Mouse (Mus musculus): ENCODE measurements around the gene Lrp4. TPM values are rescaled to one million over a fixed set of nuclear protein-coding genes. Genes with fewer than 3 reads are reported as not detected.

Gene Lrp4
- polyA plus RNA-seq, 1 experiment from 2014 or later, result 4.5 TPM

GRCm38 (mm10) chr2:91444286-91444892 is 12.9 kb upstream of the Lrp4 start, which contains the start of gene 1110051M20Rik:
1110051M20Rik (minus strand) TSS chr2:91444704.
- H3K4me3 ChIP-seq (ENCODE audit: low read length), result peak within 1 kb of the TSS; percentile 66
- WGBS, result 1% methylated on average over 19 of the region's 19 CpGs
- peak within 1 kb of the TSS; percentile 58 for H3K4me2 ChIP-seq (ENCODE audit: low read length)
- H3K27ac ChIP-seq (ENCODE audit: low read depth, low read length), result peak within 1 kb of the TSS; percentile 78
- peaks cover 5% of the 10 kb centered on the region for H3K4me1 ChIP-seq (ENCODE audit: control insufficient read depth, insufficient read depth, low read depth, low read length)
- H3K9ac ChIP-seq (ENCODE audit: low read depth, low read length), result peak within 1 kb of the TSS; percentile 73
- no peaks in the 10 kb centered on the region for H3K9me3 ChIP-seq (ENCODE audit: control insufficient read depth, low read length)
- peak; percentile 97 for ATAC-seq
- H3K36me3 ChIP-seq (ENCODE audit: control insufficient read depth, insufficient read depth, low read length), result no peaks in the 10 kb centered on the region
- H3K27me3 ChIP-seq (replicated peaks; ENCODE audit: control insufficient read depth, insufficient read depth, low read length), result no peaks in the 10 kb centered on the region

GRCm38 (mm10) chr2:91449662-91450061 is 7.6 kb upstream of the Lrp4 start:
- Histone ChIP-seq H3K4me2 (ENCODE audit: low read length) (no peak overlapping the region), H3K4me1 (ENCODE audit: control insufficient read depth, insufficient read depth, low read depth, low read length) (no peaks in the 10 kb centered on the region), H3K27me3 (replicated peaks; ENCODE audit: control insufficient read depth, insufficient read depth, low read length) (no peaks in the 10 kb centered on the region), H3K9me3 (ENCODE audit: control insufficient read depth, low read length) (no peaks in the 10 kb centered on the region), H3K36me3 (ENCODE audit: control insufficient read depth, insufficient read depth, low read length) (no peaks in the 10 kb centered on the region), H3K27ac (ENCODE audit: low read depth, low read length) (no peak overlapping the region), H3K9ac (ENCODE audit: low read depth, low read length) (no peak overlapping the region), H3K4me3 (ENCODE audit: low read length) (no peak overlapping the region)
- WGBS, result 62% methylated on average over 1 of the region's 1 CpGs
- no peak for ATAC-seq

DNA sequence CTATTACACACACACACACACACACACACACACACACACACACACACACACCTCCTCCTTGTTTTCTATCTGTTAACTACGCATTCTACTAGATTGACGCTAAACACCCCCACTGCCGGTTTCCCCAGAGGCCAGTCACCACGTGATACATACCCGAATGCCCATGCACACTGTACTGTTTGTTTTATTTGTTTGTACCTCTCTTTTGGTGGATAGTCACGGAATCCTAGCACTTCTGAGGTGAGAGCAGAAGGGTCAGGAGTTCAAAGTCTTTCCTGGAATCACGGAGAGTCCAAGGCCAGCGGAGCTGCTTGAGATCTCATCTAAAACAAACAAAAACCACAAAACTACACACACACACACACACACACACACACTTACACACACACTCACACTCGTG is 7.0 kb upstream of the Lrp4 start:
- H3K4me3 ChIP-seq (ENCODE audit: low read length), result no peak overlapping the region
- H3K9me3 ChIP-seq (ENCODE audit: control insufficient read depth, low read length), result no peaks in the 10 kb centered on the region
- no peak overlapping the region for H3K9ac ChIP-seq (ENCODE audit: low read depth, low read length)
- H3K27ac ChIP-seq (ENCODE audit: low read depth, low read length), result no peak overlapping the region
- H3K4me2 ChIP-seq (ENCODE audit: low read length), result no peak overlapping the region
- 77% methylated on average over 9 of the region's 9 CpGs for WGBS
- H3K27me3 ChIP-seq (replicated peaks; ENCODE audit: control insufficient read depth, insufficient read depth, low read length), result no peaks in the 10 kb centered on the region
- no peaks in the 10 kb centered on the region for H3K36me3 ChIP-seq (ENCODE audit: control insufficient read depth, insufficient read depth, low read length)
- no peaks in the 10 kb centered on the region for H3K4me1 ChIP-seq (ENCODE audit: control insufficient read depth, insufficient read depth, low read depth, low read length)
- ATAC-seq, result no peak

GRCm38 (mm10) chr2:91452658-91453057 is 4.7 kb upstream of the Lrp4 start:
- Histone ChIP-seq H3K9me3 (ENCODE audit: control insufficient read depth, low read length) (no peaks in the 10 kb centered on the region), H3K36me3 (ENCODE audit: control insufficient read depth, insufficient read depth, low read length) (no peaks in the 10 kb centered on the region), H3K4me1 (ENCODE audit: control insufficient read depth, insufficient read depth, low read depth, low read length) (peaks cover 5% of the 10 kb centered on the region), H3K4me2 (ENCODE audit: low read length) (no peak overlapping the region), H3K27ac (ENCODE audit: low read depth, low read length) (no peak overlapping the region), H3K9ac (ENCODE audit: low read depth, low read length) (no peak overlapping the region), H3K27me3 (replicated peaks; ENCODE audit: control insufficient read depth, insufficient read depth, low read length) (no peaks in the 10 kb centered on the region), H3K4me3 (ENCODE audit: low read length) (no peak overlapping the region)
- WGBS, result 72% methylated on average over 8 of the region's 8 CpGs
- no peak for ATAC-seq

- Histone ChIP-seq H3K36me3 (ENCODE audit: control insufficient read depth, insufficient read depth, low read length) (no peaks in the 10 kb centered on the region), H3K9me3 (ENCODE audit: control insufficient read depth, low read length) (no peaks in the 10 kb centered on the region), H3K27me3 (replicated peaks; ENCODE audit: control insufficient read depth, insufficient read depth, low read length) (no peaks in the 10 kb centered on the region), H3K4me2 (ENCODE audit: low read length) (no peak overlapping the region), H3K4me3 (ENCODE audit: low read length) (no peak overlapping the region), H3K27ac (ENCODE audit: low read depth, low read length) (no peak overlapping the region), H3K9ac (ENCODE audit: low read depth, low read length) (no peak overlapping the region), H3K4me1 (ENCODE audit: control insufficient read depth, insufficient read depth, low read depth, low read length) (peaks cover 8% of the 10 kb centered on the region)
- no peak for ATAC-seq
- WGBS, result 81% methylated on average over 9 of the region's 9 CpGs
Measured at GRCm38 (mm10) chr2:91453231-91454075, 3.9 kb upstream of the Lrp4 start.

GRCm38 (mm10) chr2:91454434-91454833 is 2.9 kb upstream of the Lrp4 start:
- 89% methylated on average over 3 of the region's 3 CpGs for WGBS
- ATAC-seq, result no peak

DNA sequence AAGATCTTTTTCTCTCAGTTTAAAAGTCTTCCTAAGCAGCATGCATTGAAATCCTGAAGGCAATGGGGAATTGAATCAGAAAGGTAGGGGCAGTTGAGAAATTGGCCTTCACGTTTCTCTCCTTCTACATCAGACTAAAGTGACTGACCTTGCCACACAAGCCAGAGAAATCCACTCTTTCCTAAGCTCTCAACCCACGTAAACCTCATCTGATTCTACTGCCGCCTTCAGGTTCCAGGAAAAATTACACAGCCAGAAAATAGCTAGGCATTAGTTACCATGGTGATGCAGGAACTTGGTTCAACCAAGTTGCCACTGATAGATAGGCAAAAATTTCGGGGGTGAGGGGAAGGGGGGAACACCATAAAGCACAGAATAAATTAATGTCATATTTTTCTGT is 1.5 kb upstream of the Lrp4 start:
- ATAC-seq, result peak; percentile 44; the same call in 1 of the 2 replicates
- no peaks in the 10 kb centered on the region for H3K27me3 ChIP-seq (replicated peaks; ENCODE audit: control insufficient read depth, insufficient read depth, low read length)
- H3K9ac ChIP-seq (ENCODE audit: low read depth, low read length), result no peak overlapping the region
- no peak overlapping the region for H3K4me3 ChIP-seq (ENCODE audit: low read length)
- WGBS, result 2% methylated on average over 4 of the region's 4 CpGs
- H3K9me3 ChIP-seq (ENCODE audit: control insufficient read depth, low read length), result peaks cover 2% of the 10 kb centered on the region; the same call in 1 of the 2 replicates
- peaks cover 18% of the 10 kb centered on the region for H3K4me1 ChIP-seq (ENCODE audit: control insufficient read depth, insufficient read depth, low read depth, low read length)
- H3K27ac ChIP-seq (ENCODE audit: low read depth, low read length), result no peak overlapping the region
- no peak overlapping the region for H3K4me2 ChIP-seq (ENCODE audit: low read length)
- no peaks in the 10 kb centered on the region for H3K36me3 ChIP-seq (ENCODE audit: control insufficient read depth, insufficient read depth, low read length)

More at GRCm38 (mm10) chr2:91454434-91454833, 2.9 kb upstream of the Lrp4 start:
- Histone ChIP-seq H3K4me3 (ENCODE audit: low read length) (no peak overlapping the region), H3K27ac (ENCODE audit: low read depth, low read length) (no peak overlapping the region), H3K9me3 (ENCODE audit: control insufficient read depth, low read length) (no peaks in the 10 kb centered on the region), H3K4me1 (ENCODE audit: control insufficient read depth, insufficient read depth, low read depth, low read length) (peaks cover 16% of the 10 kb centered on the region), H3K9ac (ENCODE audit: low read depth, low read length) (no peak overlapping the region), H3K27me3 (replicated peaks; ENCODE audit: control insufficient read depth, insufficient read depth, low read length) (no peaks in the 10 kb centered on the region), H3K4me2 (ENCODE audit: low read length) (no peak overlapping the region), H3K36me3 (ENCODE audit: control insufficient read depth, insufficient read depth, low read length) (no peaks in the 10 kb centered on the region)

GRCm38 (mm10) chr2:91456491-91457100 is 715 bp upstream of the Lrp4 start:
- H3K27me3 ChIP-seq (replicated peaks; ENCODE audit: control insufficient read depth, insufficient read depth, low read length), result no peaks in the 10 kb centered on the region
- 46% methylated on average over 9 of the region's 9 CpGs for WGBS
- no peaks in the 10 kb centered on the region for H3K36me3 ChIP-seq (ENCODE audit: control insufficient read depth, insufficient read depth, low read length)
- no peak overlapping the region; the same call in 1 of the 2 replicates for H3K27ac ChIP-seq (ENCODE audit: low read depth, low read length)
- H3K4me2 ChIP-seq (ENCODE audit: low read length), result peak overlapping the region; percentile 99
- peaks cover 18% of the 10 kb centered on the region for H3K4me1 ChIP-seq (ENCODE audit: control insufficient read depth, insufficient read depth, low read depth, low read length)
- H3K4me3 ChIP-seq (ENCODE audit: low read length), result peak overlapping the region; percentile 68
- H3K9me3 ChIP-seq (ENCODE audit: control insufficient read depth, low read length), result peaks cover 2% of the 10 kb centered on the region; the same call in 1 of the 2 replicates
- ATAC-seq, result no peak
- no peak overlapping the region for H3K9ac ChIP-seq (ENCODE audit: low read depth, low read length)

Measured in hindbrain, embryonic 16.5 days (tissue).